Mouse (Mus musculus): ENCODE measurements around the gene Depdc5. TPM values are rescaled to one million over a fixed set of nuclear protein-coding genes. Genes with fewer than 3 reads are reported as not detected.

The Depdc5 gene
- polyA plus RNA-seq, 1 experiment, result 7.5 TPM

DNA sequence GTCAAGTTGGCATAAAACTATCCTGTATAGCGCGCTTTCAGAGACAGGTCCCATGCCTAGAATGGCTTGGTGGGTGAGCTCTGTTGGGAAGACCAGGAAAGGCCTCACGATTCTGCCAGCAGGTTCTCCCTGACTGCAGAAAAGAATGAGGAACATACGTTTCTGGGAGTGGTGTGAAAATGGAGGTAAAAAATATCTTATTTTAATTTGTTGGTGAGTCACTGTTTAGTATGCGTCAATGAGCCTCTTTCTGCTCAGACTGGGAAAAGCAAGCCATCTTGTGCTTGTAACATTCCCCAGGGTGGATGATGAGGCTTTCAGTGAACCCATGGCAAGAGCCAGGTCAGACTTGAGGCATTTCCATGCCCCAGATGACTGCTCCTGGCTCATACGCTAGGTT lies 86.6 kb downstream of the Depdc5 start:
- TF ChIP-seq POLR2A (IDR thresholded peaks at IDR 0.05; ENCODE audit: low read depth, low read length) (no peak), CTCF (IDR thresholded peaks at IDR 0.05; ENCODE audit: extremely low read depth, insufficient read length, insufficient replicate concordance, low read depth, low read length) (no peak)
- Histone ChIP-seq H3K27ac (ENCODE audit: insufficient read depth, low read depth, low read length) (no peak overlapping the region), H3K27me3 (ENCODE audit: control insufficient read depth, insufficient read depth, low read length) (no peaks in the 10 kb centered on the region), H3K36me3 (ENCODE audit: control insufficient read depth, insufficient read depth, low read length) (peaks cover 37% of the 10 kb centered on the region), H3K4me3 (ENCODE audit: low read depth, low read length) (no peak overlapping the region), H3K4me1 (ENCODE audit: control insufficient read depth, insufficient read depth, insufficient read length, low read length) (no peaks in the 10 kb centered on the region)
- WGBS, result 95% methylated on average over 6 of the region's 6 CpGs

DNA sequence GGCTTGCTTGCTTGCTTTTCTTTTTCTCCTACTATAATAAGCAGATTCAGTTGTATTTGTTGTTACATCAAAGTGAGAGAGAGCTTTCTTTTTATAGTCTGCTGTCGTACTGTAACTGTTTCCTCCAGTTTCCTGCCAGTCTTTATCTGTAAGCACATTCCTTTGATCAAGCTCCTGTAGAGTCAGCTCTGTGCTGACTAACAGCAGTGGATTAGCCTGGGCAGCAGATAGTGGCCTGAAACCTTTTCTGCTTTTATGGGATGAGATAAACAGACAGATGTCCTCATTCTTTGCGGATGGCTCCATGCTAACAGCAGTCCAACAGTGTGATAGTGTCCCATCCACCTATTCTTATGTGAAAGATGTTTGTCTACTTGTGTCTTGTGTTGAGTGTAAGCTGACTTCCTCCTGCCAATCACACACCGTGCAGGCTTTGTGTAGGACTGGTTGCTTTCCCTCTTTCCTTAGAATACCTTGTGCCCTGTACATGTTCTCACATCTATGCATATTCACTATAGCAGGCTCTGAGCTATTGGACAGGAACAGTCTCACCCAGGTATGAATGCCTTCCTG lies 87.3 kb downstream of the Depdc5 start:
- Histone ChIP-seq H3K27ac (ENCODE audit: insufficient read depth, low read depth, low read length) (no peak overlapping the region), H3K4me1 (ENCODE audit: control insufficient read depth, insufficient read depth, insufficient read length, low read length) (no peaks in the 10 kb centered on the region), H3K4me3 (ENCODE audit: low read depth, low read length) (no peak overlapping the region), H3K27me3 (ENCODE audit: control insufficient read depth, insufficient read depth, low read length) (no peaks in the 10 kb centered on the region), H3K36me3 (ENCODE audit: control insufficient read depth, insufficient read depth, low read length) (peaks cover 35% of the 10 kb centered on the region)
- 68% methylated on average over 3 of the region's 3 CpGs for WGBS
- no peak for TF ChIP-seq POLR2A (IDR thresholded peaks at IDR 0.05; ENCODE audit: low read depth, low read length)
- no peak for TF ChIP-seq CTCF (IDR thresholded peaks at IDR 0.05; ENCODE audit: extremely low read depth, insufficient read length, insufficient replicate concordance, low read depth, low read length)

DNA sequence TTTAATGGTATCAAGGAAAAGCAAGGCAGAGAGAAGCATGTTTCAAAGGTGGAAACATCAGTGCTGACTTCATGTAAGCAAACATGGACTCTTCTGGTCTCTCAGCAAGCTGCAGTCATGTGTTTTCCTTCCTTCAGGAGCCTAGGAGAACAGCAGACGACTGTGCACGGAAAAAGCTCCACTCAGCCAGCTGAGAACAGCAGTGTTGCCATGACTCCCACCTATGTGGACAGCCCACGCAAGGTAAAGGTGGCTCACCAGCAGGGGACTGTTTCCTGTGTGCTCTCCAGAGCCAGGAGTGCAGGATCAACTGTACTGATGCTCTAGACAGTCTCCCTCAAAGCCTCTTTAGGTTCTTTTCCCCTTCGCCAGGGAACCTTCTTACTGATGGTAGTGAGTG lies 92.2 kb downstream of the Depdc5 start:
- TF ChIP-seq CTCF (IDR thresholded peaks at IDR 0.05; ENCODE audit: extremely low read depth, insufficient read length, insufficient replicate concordance, low read depth, low read length) (no peak), POLR2A (IDR thresholded peaks at IDR 0.05; ENCODE audit: low read depth, low read length) (no peak)
- Histone ChIP-seq H3K4me3 (ENCODE audit: low read depth, low read length) (no peak overlapping the region), H3K27me3 (ENCODE audit: control insufficient read depth, insufficient read depth, low read length) (no peaks in the 10 kb centered on the region), H3K4me1 (ENCODE audit: control insufficient read depth, insufficient read depth, insufficient read length, low read length) (no peaks in the 10 kb centered on the region), H3K27ac (ENCODE audit: insufficient read depth, low read depth, low read length) (no peak overlapping the region), H3K36me3 (ENCODE audit: control insufficient read depth, insufficient read depth, low read length) (peaks cover 22% of the 10 kb centered on the region)
- WGBS, result 88% methylated on average over 4 of the region's 4 CpGs

GRCm38 (mm10) chr5:32961616-32962015 lies 98.1 kb downstream of the Depdc5 start:
- no peaks in the 10 kb centered on the region for H3K4me1 ChIP-seq (ENCODE audit: control insufficient read depth, insufficient read depth, insufficient read length, low read length)

DNA sequence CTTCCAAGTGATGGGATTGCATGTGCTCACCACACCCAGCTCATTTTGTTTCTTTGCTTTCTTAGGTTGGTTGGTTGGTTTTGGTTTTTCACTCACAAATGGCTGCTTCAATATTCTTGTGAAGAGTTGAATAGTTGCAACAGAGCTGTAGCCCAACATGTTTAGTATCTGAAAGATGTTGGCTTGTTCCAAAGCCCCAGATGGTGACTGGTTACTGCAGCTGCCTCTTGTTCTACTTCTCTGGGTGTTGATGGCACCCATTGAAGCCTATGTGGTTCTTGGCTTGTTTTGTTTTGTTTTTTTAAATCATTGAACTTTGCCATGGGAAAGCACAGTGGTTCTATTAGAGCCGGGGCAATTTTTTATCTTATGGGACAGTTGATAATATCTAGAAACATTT lies 99.1 kb downstream of the Depdc5 start:
- H3K4me3 ChIP-seq (ENCODE audit: low read depth, low read length), result no peak overlapping the region
- WGBS, result 66% methylated on average over 1 of the region's 1 CpGs

More at GRCm38 (mm10) chr5:32961616-32962015, 98.1 kb downstream of the Depdc5 start:
- TF ChIP-seq CTCF (IDR thresholded peaks at IDR 0.05; ENCODE audit: extremely low read depth, insufficient read length, insufficient replicate concordance, low read depth, low read length) (no peak), POLR2A (IDR thresholded peaks at IDR 0.05; ENCODE audit: low read depth, low read length) (no peak)
- Histone ChIP-seq H3K27ac (ENCODE audit: insufficient read depth, low read depth, low read length) (no peak overlapping the region), H3K4me3 (ENCODE audit: low read depth, low read length) (no peak overlapping the region), H3K36me3 (ENCODE audit: control insufficient read depth, insufficient read depth, low read length) (peaks cover 18% of the 10 kb centered on the region), H3K27me3 (ENCODE audit: control insufficient read depth, insufficient read depth, low read length) (no peaks in the 10 kb centered on the region)
- WGBS, result 70% methylated on average over 3 of the region's 3 CpGs

GRCm38 (mm10) chr5:32976541-32976940 lies 113.0 kb downstream of the Depdc5 start:
- WGBS, result 82% methylated on average over 4 of the region's 4 CpGs
- Histone ChIP-seq H3K36me3 (ENCODE audit: control insufficient read depth, insufficient read depth, low read length) (peaks cover 25% of the 10 kb centered on the region), H3K27me3 (ENCODE audit: control insufficient read depth, insufficient read depth, low read length) (no peaks in the 10 kb centered on the region), H3K4me1 (ENCODE audit: control insufficient read depth, insufficient read depth, insufficient read length, low read length) (no peaks in the 10 kb centered on the region), H3K4me3 (ENCODE audit: low read depth, low read length) (no peak overlapping the region), H3K27ac (ENCODE audit: insufficient read depth, low read depth, low read length) (no peak overlapping the region)
- TF ChIP-seq POLR2A (IDR thresholded peaks at IDR 0.05; ENCODE audit: low read depth, low read length), result no peak
- TF ChIP-seq CTCF (IDR thresholded peaks at IDR 0.05; ENCODE audit: extremely low read depth, insufficient read length, insufficient replicate concordance, low read depth, low read length), result no peak

More for the DNA sequence above, 99.1 kb downstream of the Depdc5 start:
- Histone ChIP-seq H3K4me1 (ENCODE audit: control insufficient read depth, insufficient read depth, insufficient read length, low read length) (no peaks in the 10 kb centered on the region), H3K36me3 (ENCODE audit: control insufficient read depth, insufficient read depth, low read length) (peaks cover 14% of the 10 kb centered on the region), H3K27ac (ENCODE audit: insufficient read depth, low read depth, low read length) (no peak overlapping the region), H3K27me3 (ENCODE audit: control insufficient read depth, insufficient read depth, low read length) (no peaks in the 10 kb centered on the region)
- no peak for TF ChIP-seq CTCF (IDR thresholded peaks at IDR 0.05; ENCODE audit: extremely low read depth, insufficient read length, insufficient replicate concordance, low read depth, low read length)
- TF ChIP-seq POLR2A (IDR thresholded peaks at IDR 0.05; ENCODE audit: low read depth, low read length), result no peak

GRCm38 (mm10) chr5:32977179-32977578 lies 113.7 kb downstream of the Depdc5 start:
- H3K27ac ChIP-seq (ENCODE audit: insufficient read depth, low read depth, low read length), result no peak overlapping the region
- no peaks in the 10 kb centered on the region for H3K27me3 ChIP-seq (ENCODE audit: control insufficient read depth, insufficient read depth, low read length)
- H3K36me3 ChIP-seq (ENCODE audit: control insufficient read depth, insufficient read depth, low read length), result peaks cover 26% of the 10 kb centered on the region
- H3K4me1 ChIP-seq (ENCODE audit: control insufficient read depth, insufficient read depth, insufficient read length, low read length), result no peaks in the 10 kb centered on the region
- TF ChIP-seq CTCF (IDR thresholded peaks at IDR 0.05; ENCODE audit: extremely low read depth, insufficient read length, insufficient replicate concordance, low read depth, low read length), result no peak
- TF ChIP-seq POLR2A (IDR thresholded peaks at IDR 0.05; ENCODE audit: low read depth, low read length), result no peak
- no peak overlapping the region for H3K4me3 ChIP-seq (ENCODE audit: low read depth, low read length)
